Mouse (Mus musculus): Measurements from ENCODE around the gene Synj2.

- TF ChIP-seq CTCF (IDR thresholded peaks at IDR 0.05; ENCODE audit: low read depth, low read length) (no peak), POLR2A (IDR thresholded peaks at IDR 0.05; ENCODE audit: extremely low read depth, insufficient read depth, low read length) (no peak)
These were observed 60.3 kb downstream of the Synj2 start for GRCm38 (mm10) chr17:6001389-6001788.
